Mouse (Mus musculus): ENCODE data around the gene Ntm. TPM values are rescaled to one million over a fixed set of nuclear protein-coding genes. Genes with fewer than 3 reads are reported as not detected.

The Ntm gene
- polyA plus RNA-seq, 1 experiment from 2014 or later: 267 TPM

DNA sequence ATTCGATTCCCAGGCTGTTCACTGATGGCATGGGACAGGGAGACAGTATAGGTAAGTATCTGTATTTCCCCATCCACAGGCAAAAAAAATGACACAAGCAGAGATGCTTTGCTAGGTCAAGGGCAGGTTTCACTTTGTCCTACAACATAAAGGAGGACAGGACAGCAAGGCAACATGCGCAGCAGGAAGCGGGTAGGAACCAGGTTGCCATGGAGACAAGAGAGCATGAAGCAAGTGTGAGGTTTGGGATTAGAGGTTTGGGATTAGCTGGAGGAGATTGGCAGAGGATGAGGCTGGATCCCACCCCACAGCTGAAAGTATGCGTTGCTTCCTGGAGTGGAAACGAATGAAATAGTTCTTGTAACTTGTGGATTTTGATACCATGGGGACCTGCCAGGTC, 137.7 kb downstream of the Ntm start:
- H3K27me3 ChIP-seq (ENCODE audit: control insufficient read depth, insufficient read depth, low read depth, low read length): no peaks in the 10 kb centered on the region
- no peaks in the 10 kb centered on the region for H3K9me3 ChIP-seq (replicated peaks; ENCODE audit: control insufficient read depth, low read length, poor library complexity, severe bottlenecking)
- H3K4me2 ChIP-seq (ENCODE audit: low read length): no peak overlapping the region
- no peak overlapping the region for H3K9ac ChIP-seq (ENCODE audit: low read depth, low read length)
- H3K27ac ChIP-seq (ENCODE audit: low read length): no peak overlapping the region
- no peak overlapping the region for H3K4me3 ChIP-seq (ENCODE audit: low read depth, low read length)
- peaks cover 7% of the 10 kb centered on the region; the same call in 1 of the 2 replicates for H3K4me1 ChIP-seq (ENCODE audit: control insufficient read depth, insufficient read depth, low read length)
- WGBS: 40% methylated on average over 5 of the region's 5 CpGs
- ATAC-seq: peak; percentile 62; the same call in 1 of the 2 replicates
- H3K36me3 ChIP-seq (ENCODE audit: control insufficient read depth, insufficient read depth, low read length): no peaks in the 10 kb centered on the region

DNA sequence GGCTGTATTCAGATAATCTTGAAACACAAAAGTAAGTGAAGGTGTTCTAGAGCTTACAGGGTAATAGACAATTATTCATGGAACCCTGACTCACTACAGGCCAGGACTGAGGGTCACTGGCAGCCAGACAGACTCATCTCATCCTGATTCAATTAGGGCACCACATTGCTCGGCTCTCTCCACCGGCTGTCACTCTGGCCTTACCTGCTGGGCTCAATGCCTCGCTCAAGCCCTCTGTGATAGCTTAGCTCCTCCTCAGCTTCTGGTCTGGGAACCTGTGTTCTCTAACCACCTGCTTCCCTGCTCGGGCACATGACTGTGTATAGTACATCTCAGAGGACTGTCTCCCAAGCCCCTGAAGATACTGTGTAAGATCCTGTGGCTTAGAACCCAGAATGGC, 139.2 kb downstream of the Ntm start:
- Histone ChIP-seq H3K9ac (ENCODE audit: low read depth, low read length) (no peak overlapping the region), H3K27me3 (ENCODE audit: control insufficient read depth, insufficient read depth, low read depth, low read length) (no peaks in the 10 kb centered on the region), H3K4me1 (ENCODE audit: control insufficient read depth, insufficient read depth, low read length) (peaks cover 10% of the 10 kb centered on the region), H3K36me3 (ENCODE audit: control insufficient read depth, insufficient read depth, low read length) (no peaks in the 10 kb centered on the region), H3K4me2 (ENCODE audit: low read length) (no peak overlapping the region), H3K4me3 (ENCODE audit: low read depth, low read length) (no peak overlapping the region), H3K27ac (ENCODE audit: low read length) (no peak overlapping the region), H3K9me3 (replicated peaks; ENCODE audit: control insufficient read depth, low read length, poor library complexity, severe bottlenecking) (no peaks in the 10 kb centered on the region)
- 79% methylated on average over 4 of the region's 4 CpGs for WGBS
- ATAC-seq: no peak

DNA sequence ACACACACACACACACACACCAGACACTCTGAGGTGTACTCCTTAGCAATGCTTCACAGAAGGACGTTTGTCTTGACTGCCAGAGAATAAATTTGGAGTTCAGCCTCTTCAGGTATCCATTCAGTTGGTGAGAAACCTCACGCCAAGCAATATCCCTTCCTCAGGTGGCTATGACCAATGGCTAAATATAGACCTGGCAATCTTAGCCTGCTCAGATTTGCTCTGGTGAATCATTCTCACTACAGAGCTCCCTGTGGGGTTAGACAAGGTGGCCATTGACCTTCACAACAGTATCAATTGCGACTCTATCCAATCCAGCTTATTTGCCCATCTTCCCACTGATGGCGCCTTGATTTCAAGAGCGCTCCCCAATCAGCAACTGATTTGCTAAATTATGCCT, 150.3 kb downstream of the Ntm start:
- Histone ChIP-seq H3K36me3 (ENCODE audit: control insufficient read depth, insufficient read depth, low read length) (no peaks in the 10 kb centered on the region), H3K4me2 (ENCODE audit: low read length) (no peak overlapping the region), H3K9me3 (replicated peaks; ENCODE audit: control insufficient read depth, low read length, poor library complexity, severe bottlenecking) (no peaks in the 10 kb centered on the region), H3K4me3 (ENCODE audit: low read depth, low read length) (no peak overlapping the region), H3K27me3 (ENCODE audit: control insufficient read depth, insufficient read depth, low read depth, low read length) (no peaks in the 10 kb centered on the region), H3K9ac (ENCODE audit: low read depth, low read length) (no peak overlapping the region), H3K27ac (ENCODE audit: low read length) (no peak overlapping the region), H3K4me1 (ENCODE audit: control insufficient read depth, insufficient read depth, low read length) (peaks cover 6% of the 10 kb centered on the region)
- ATAC-seq: no peak
- whole genome bisulfite sequencing: 85% methylated on average over 5 of the region's 5 CpGs

DNA sequence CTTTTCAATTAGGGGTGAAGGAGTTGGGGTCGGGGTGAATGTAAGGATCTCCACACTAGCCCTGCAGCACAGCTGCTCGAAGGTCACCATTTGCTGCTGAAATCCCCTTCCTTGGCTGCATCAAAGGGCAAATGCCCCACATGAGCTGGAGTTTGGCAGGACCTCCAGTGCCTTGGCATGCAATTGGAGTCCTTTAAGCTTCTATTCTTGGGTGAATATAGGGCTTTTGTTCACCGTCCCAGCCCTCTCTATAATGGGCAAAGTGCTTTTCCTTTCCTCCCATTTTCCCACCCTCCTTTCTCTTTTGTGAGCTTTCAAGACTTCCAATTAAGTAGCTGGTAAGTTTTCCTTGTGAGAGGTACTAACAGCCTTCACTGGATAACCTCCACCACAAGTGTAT, 156.2 kb downstream of the Ntm start:
- Histone ChIP-seq H3K9ac (ENCODE audit: low read depth, low read length) (no peak overlapping the region), H3K9me3 (replicated peaks; ENCODE audit: control insufficient read depth, low read length, poor library complexity, severe bottlenecking) (no peaks in the 10 kb centered on the region), H3K4me3 (ENCODE audit: low read depth, low read length) (no peak overlapping the region), H3K4me2 (ENCODE audit: low read length) (no peak overlapping the region), H3K27me3 (ENCODE audit: control insufficient read depth, insufficient read depth, low read depth, low read length) (no peaks in the 10 kb centered on the region), H3K4me1 (ENCODE audit: control insufficient read depth, insufficient read depth, low read length) (peaks cover 29% of the 10 kb centered on the region), H3K27ac (ENCODE audit: low read length) (no peak overlapping the region), H3K36me3 (ENCODE audit: control insufficient read depth, insufficient read depth, low read length) (no peaks in the 10 kb centered on the region)
- WGBS: 26% methylated on average over 3 of the region's 3 CpGs
- ATAC-seq: no peak

DNA sequence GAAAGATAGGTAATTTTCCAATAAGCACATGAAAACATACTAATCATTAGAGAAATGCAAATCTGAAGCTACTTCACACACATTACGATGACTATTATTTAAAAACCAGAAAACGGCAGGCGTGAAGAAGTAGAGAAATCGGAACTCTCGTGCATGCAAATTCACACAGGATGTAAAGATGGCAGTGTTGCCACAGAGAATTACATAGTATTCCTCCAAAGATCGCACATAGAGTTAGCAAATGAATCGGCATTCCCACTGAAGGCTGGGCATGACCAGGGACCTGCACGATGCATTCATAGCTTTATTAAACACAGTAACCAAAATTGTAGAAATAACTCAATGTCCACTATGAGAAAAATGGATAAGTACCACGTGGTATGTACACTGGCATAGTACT, 158.5 kb downstream of the Ntm start:
- no peak overlapping the region for H3K27ac ChIP-seq (ENCODE audit: low read length)
- WGBS: 77% methylated on average over 9 of the region's 9 CpGs

DNA sequence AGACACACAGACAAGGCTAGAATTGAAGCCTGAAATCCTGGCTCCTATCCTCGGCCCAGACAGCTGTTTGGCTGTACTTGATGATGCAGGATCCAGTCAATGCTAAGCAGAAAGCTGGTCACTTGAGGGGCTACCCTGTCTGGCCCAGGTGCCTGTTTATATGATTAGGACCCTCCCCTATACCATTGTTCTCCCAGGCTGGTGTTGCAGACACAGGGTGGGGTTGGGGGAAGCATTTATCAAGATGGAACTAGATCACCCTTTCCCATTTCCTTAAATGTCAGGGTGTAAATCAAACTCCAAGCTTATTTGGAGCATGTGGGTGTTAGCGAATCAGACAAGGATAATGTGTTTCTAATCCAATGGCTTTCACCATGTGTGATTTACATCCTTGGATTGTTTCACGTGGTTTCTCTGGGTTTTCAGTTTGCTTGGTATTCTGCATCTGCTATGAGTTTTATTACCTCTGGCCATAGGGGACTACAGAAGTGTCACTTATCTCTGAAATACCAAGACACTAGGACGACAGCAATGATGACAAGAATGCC, 159.1 kb downstream of the Ntm start:
- H3K4me1 ChIP-seq (ENCODE audit: control insufficient read depth, insufficient read depth, low read length): peaks cover 25% of the 10 kb centered on the region
- peak overlapping the region; percentile 72 for H3K27ac ChIP-seq (ENCODE audit: low read length)
- no peaks in the 10 kb centered on the region for H3K27me3 ChIP-seq (ENCODE audit: control insufficient read depth, insufficient read depth, low read depth, low read length)
- H3K9me3 ChIP-seq (replicated peaks; ENCODE audit: control insufficient read depth, low read length, poor library complexity, severe bottlenecking): no peaks in the 10 kb centered on the region
- peak; percentile 25; the same call in 1 of the 2 replicates for ATAC-seq
- WGBS: 27% methylated on average over 4 of the region's 4 CpGs
- H3K9ac ChIP-seq (ENCODE audit: low read depth, low read length): peak overlapping the region; percentile 2; the same call in 1 of the 2 replicates
- H3K36me3 ChIP-seq (ENCODE audit: control insufficient read depth, insufficient read depth, low read length): no peaks in the 10 kb centered on the region
- no peak overlapping the region for H3K4me3 ChIP-seq (ENCODE audit: low read depth, low read length)
- H3K4me2 ChIP-seq (ENCODE audit: low read length): no peak overlapping the region

More for the DNA sequence above, 158.5 kb downstream of the Ntm start:
- Histone ChIP-seq H3K27me3 (ENCODE audit: control insufficient read depth, insufficient read depth, low read depth, low read length) (no peaks in the 10 kb centered on the region), H3K9me3 (replicated peaks; ENCODE audit: control insufficient read depth, low read length, poor library complexity, severe bottlenecking) (no peaks in the 10 kb centered on the region), H3K4me3 (ENCODE audit: low read depth, low read length) (no peak overlapping the region), H3K36me3 (ENCODE audit: control insufficient read depth, insufficient read depth, low read length) (no peaks in the 10 kb centered on the region), H3K4me1 (ENCODE audit: control insufficient read depth, insufficient read depth, low read length) (peaks cover 25% of the 10 kb centered on the region), H3K4me2 (ENCODE audit: low read length) (no peak overlapping the region), H3K9ac (ENCODE audit: low read depth, low read length) (no peak overlapping the region)
- ATAC-seq: no peak

DNA sequence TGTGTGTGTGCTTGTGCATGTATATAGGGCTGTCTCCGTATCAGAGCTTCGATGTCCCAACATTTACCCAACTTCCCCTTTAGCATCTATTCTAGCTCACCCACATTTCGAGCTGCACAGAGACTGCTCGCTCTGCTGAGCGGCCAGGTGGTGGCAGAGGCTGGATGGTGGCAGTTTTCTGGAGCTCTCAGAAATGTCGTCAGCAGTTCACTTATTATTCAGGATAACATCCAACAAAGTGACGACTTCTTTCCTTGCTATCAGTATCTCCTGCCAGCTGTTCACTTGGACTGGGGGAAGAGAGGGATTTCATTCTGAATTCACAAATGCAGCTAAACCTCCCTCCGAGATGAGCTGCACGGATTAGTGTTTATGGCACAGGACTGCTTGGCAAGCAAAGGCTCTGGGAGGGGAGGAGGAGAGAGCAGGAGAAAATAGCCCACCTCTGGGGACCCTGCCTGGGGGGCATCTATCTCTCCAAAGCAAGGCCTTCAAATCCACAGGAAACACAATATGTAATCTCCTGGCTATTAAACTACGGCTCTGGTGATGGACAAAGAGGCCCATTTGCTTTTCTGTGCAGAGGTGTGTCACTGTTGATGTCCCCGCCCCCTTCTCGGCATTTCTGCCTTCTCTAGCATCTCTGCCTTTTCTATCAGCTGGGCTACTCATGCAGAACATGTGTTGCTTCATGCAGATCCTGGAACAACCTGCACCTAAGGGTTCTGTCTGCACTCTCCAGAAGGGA, 159.8 kb downstream of the Ntm start:
- 7% methylated on average over 12 of the region's 12 CpGs for WGBS
- peak overlapping the region; percentile 2; the same call in 1 of the 2 replicates for H3K9ac ChIP-seq (ENCODE audit: low read depth, low read length)
- H3K9me3 ChIP-seq (replicated peaks; ENCODE audit: control insufficient read depth, low read length, poor library complexity, severe bottlenecking): no peaks in the 10 kb centered on the region
- peaks cover 25% of the 10 kb centered on the region for H3K4me1 ChIP-seq (ENCODE audit: control insufficient read depth, insufficient read depth, low read length)
- no peak overlapping the region for H3K4me3 ChIP-seq (ENCODE audit: low read depth, low read length)
- no peaks in the 10 kb centered on the region for H3K36me3 ChIP-seq (ENCODE audit: control insufficient read depth, insufficient read depth, low read length)
- peak; percentile 77 for ATAC-seq
- peak overlapping the region; percentile 22 for H3K4me2 ChIP-seq (ENCODE audit: low read length)
- H3K27me3 ChIP-seq (ENCODE audit: control insufficient read depth, insufficient read depth, low read depth, low read length): no peaks in the 10 kb centered on the region
- peak overlapping the region; percentile 72 for H3K27ac ChIP-seq (ENCODE audit: low read length)

DNA sequence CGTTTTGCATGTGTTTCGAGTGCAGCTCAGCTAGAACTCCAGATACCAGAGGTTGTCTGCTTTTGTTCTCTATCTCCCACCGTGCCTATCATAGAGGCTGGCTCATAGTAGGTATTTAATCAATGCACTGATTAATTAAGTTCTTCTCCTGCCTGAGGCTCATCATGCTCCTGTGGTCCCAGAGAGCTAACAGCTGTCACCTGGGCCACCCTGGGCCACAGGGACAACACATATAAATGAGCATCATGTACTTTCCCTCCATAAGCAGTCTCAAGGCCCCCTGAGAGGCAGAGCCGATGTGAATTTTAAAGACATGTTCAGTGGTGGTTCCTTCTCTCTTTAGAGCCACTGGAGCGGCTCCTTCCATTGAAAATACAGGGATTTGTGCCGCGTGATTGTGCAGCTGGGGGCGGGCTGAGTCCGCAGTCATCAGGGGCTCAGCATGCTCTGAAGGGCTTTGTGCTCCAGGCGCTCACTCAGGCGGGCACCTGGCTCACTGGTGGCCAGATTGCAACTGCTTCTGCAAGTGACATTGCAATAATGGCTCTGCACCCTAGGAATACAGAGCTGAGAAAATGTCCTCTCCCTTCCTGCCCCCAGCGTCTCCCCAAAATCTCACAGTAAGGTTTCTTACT, 160.8 kb downstream of the Ntm start:
- Histone ChIP-seq H3K9me3 (replicated peaks; ENCODE audit: control insufficient read depth, low read length, poor library complexity, severe bottlenecking) (no peaks in the 10 kb centered on the region), H3K9ac (ENCODE audit: low read depth, low read length) (peak overlapping the region; percentile 47; the same call in 1 of the 2 replicates), H3K27me3 (ENCODE audit: control insufficient read depth, insufficient read depth, low read depth, low read length) (no peaks in the 10 kb centered on the region), H3K36me3 (ENCODE audit: control insufficient read depth, insufficient read depth, low read length) (no peaks in the 10 kb centered on the region), H3K4me1 (ENCODE audit: control insufficient read depth, insufficient read depth, low read length) (peaks cover 25% of the 10 kb centered on the region), H3K27ac (ENCODE audit: low read length) (peak overlapping the region; percentile 72), H3K4me2 (ENCODE audit: low read length) (peak overlapping the region; percentile 22), H3K4me3 (ENCODE audit: low read depth, low read length) (no peak overlapping the region)
- peak; percentile 70; the same call in 1 of the 2 replicates for ATAC-seq
- WGBS: 7% methylated on average over 12 of the region's 12 CpGs

DNA sequence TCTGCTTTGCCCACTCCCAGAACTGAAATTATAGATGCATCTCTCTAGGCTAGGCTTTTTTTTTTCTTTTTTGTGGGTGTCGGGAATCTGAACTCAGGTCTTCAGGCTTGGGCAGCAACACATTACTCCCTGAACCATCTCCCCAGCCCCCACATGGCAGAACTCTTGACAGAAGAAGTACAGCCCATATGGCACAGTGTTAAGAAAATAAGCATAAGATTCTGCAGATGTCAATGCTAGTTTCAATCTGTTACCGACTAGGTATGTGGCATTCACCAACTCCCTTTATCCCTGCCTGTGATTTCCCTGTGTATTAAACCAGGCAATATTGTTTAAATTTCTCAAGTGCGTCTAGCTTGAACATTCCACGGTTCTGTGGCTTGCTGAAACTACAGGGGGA, 166.7 kb downstream of the Ntm start:
- Histone ChIP-seq H3K4me3 (ENCODE audit: low read depth, low read length) (no peak overlapping the region), H3K27ac (ENCODE audit: low read length) (no peak overlapping the region; the same call in 1 of the 2 replicates), H3K9ac (ENCODE audit: low read depth, low read length) (no peak overlapping the region), H3K9me3 (replicated peaks; ENCODE audit: control insufficient read depth, low read length, poor library complexity, severe bottlenecking) (no peaks in the 10 kb centered on the region), H3K36me3 (ENCODE audit: control insufficient read depth, insufficient read depth, low read length) (no peaks in the 10 kb centered on the region), H3K4me2 (ENCODE audit: low read length) (no peak overlapping the region), H3K27me3 (ENCODE audit: control insufficient read depth, insufficient read depth, low read depth, low read length) (no peaks in the 10 kb centered on the region), H3K4me1 (ENCODE audit: control insufficient read depth, insufficient read depth, low read length) (0 out of 2 replicates have a peak, but pooled peaks cover 2% of the 10 kb centered on the region)
- ATAC-seq: no peak
- WGBS: 67% methylated on average over 4 of the region's 4 CpGs
